In the genomic region with DNA sequence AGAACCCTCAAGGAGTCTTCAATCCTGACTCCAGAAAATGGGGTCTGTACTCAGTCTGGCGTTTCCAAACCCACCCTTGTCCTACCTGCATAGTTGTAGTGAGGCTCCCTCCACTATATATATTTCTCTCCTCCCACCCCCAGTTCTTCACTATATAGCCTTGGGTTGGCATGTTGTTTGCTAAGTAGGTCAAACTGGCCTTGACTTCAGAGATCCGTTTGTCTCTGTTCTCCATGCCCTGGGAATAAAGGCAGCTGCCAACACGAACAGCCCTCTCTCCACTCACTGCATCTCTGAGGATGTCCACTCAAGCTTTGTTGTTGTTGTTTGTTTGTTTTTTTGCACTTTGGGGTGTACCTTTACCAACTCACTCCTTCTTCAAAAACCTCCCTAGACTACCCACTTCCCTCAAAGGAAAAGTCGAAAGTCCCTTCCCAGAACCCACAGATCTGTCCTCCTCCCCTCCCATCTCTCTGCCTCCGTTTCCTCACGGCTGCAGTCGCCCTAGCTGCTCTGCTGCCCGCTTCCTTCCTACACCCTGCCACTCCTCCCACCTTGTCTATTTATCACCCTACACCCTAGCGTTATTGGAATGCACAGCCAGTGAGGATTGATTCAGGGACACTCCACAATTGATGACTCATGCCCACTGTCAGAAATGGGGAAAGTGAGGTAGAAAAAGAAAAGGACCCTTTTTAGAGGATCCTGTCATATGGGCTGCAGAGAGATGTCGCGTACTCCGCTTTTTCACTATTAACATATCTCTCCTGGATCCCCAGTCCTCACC, we compare ENCODE assay signal across 8 mouse cellular contexts. TPM values are rescaled to one million over a fixed set of nuclear protein-coding genes. Genes with fewer than 3 reads are reported as not detected.
A peak's percentile ranks its signal among the peaks of the same experiment; 100 is the strongest.
DNase-seq lines count a peak whose midpoint lies in the region; ATAC-seq and TF ChIP-seq lines count a peak whose summit lies in the region.

No protein-coding gene starts in this region.

- H3K36me3 ChIP-seq in lung, embryonic 15.5 days = peaks cover 22% of the 10 kb centered on the region
- H3K36me3 ChIP-seq in embryonic facial prominence, embryonic 13.5 days = peaks cover 34% of the 10 kb centered on the region
- H3K36me3 ChIP-seq in intestine, embryonic 14.5 days (ENCODE audit: control insufficient read depth, insufficient read depth, low read length) = peaks cover 29% of the 10 kb centered on the region
- H3K36me3 ChIP-seq in midbrain, postnatal 0 days (ENCODE audit: insufficient read depth, low read length) = peaks cover 20% of the 10 kb centered on the region

- TF ChIP-seq CTCF in midbrain, postnatal 0 days (IDR thresholded peaks at IDR 0.05) = no peak

- H3K4me3 ChIP-seq in lung, embryonic 15.5 days = peak overlapping the region; percentile 59
- H3K4me3 ChIP-seq in embryonic facial prominence, embryonic 13.5 days = peak overlapping the region; percentile 69
- H3K4me3 ChIP-seq in intestine, embryonic 14.5 days (ENCODE audit: low read depth, low read length) = peak overlapping the region; percentile 70
- peak overlapping the region; percentile 57 for H3K4me3 ChIP-seq in midbrain, postnatal 0 days (ENCODE audit: low read depth, low read length)

- DNase-seq in lung, postnatal 36 days = no peak
- DNase-seq in intestine, embryonic 14.5 days (ENCODE audit: low spot score) = peak; percentile 55
- no peak for DNase-seq in midbrain, postnatal 0 days (ENCODE audit: low spot score)
- DNase-seq in left cerebral cortex, adult 8-10 months (ENCODE audit: low spot score in 2 of 2) = no peak
- DNase-seq in cerebellum, adult 11 months = no peak
- DNase-seq in frontal cortex, postnatal 10 days (ENCODE audit: low spot score in 2 of 2) = no peak

- peak overlapping the region; percentile 49; the same call in 1 of the 2 replicates for H3K27ac ChIP-seq in lung, embryonic 15.5 days
- H3K27ac ChIP-seq in embryonic facial prominence, embryonic 13.5 days = no peak overlapping the region; the same call in 1 of the 2 replicates
- H3K27ac ChIP-seq in intestine, embryonic 14.5 days (ENCODE audit: low read depth) = no peak overlapping the region; the same call in 1 of the 2 replicates
- H3K27ac ChIP-seq in midbrain, postnatal 0 days (ENCODE audit: low read depth, low read length) = peak overlapping the region; percentile 51; the same call in 1 of the 2 replicates

- H3K9ac ChIP-seq in lung, embryonic 15.5 days = peak overlapping the region; percentile 67
- peak overlapping the region; percentile 85 for H3K9ac ChIP-seq in embryonic facial prominence, embryonic 13.5 days
- H3K9ac ChIP-seq in intestine, embryonic 14.5 days (ENCODE audit: low read length) = peak overlapping the region; percentile 60
- H3K9ac ChIP-seq in midbrain, postnatal 0 days (replicated peaks; ENCODE audit: low read length, poor library complexity, severe bottlenecking) = peak overlapping the region; percentile 79

- H3K9me3 ChIP-seq in lung, embryonic 15.5 days = no peaks in the 10 kb centered on the region
- H3K9me3 ChIP-seq in embryonic facial prominence, embryonic 13.5 days = no peaks in the 10 kb centered on the region
- H3K9me3 ChIP-seq in intestine, embryonic 14.5 days (ENCODE audit: control insufficient read depth, low read length) = no peaks in the 10 kb centered on the region
- H3K9me3 ChIP-seq in midbrain, postnatal 0 days (ENCODE audit: low read length) = no peaks in the 10 kb centered on the region

- ATAC-seq in lung, embryonic 15.5 days (ENCODE audit: borderline replicate concordance, extremely low read depth, low FRiP score, low TSS enrichment) = no peak
- ATAC-seq in embryonic facial prominence, embryonic 13.5 days (ENCODE audit: insufficient number of reproducible peaks, insufficient read depth, low FRiP score, low TSS enrichment, low read depth) = no peak
- ATAC-seq in intestine, embryonic 14.5 days (replicated peaks; ENCODE audit: low FRiP score, low TSS enrichment, low read depth) = no peak
- ATAC-seq in midbrain, postnatal 0 days (ENCODE audit: low FRiP score) = no peak

- no peaks in the 10 kb centered on the region for H3K27me3 ChIP-seq in lung, embryonic 15.5 days
- H3K27me3 ChIP-seq in embryonic facial prominence, embryonic 13.5 days = no peaks in the 10 kb centered on the region
- H3K27me3 ChIP-seq in intestine, embryonic 14.5 days (replicated peaks; ENCODE audit: control insufficient read depth, insufficient read depth, low read length) = no peaks in the 10 kb centered on the region
- H3K27me3 ChIP-seq in midbrain, postnatal 0 days (ENCODE audit: insufficient read depth, low read length) = no peaks in the 10 kb centered on the region

- H3K4me1 ChIP-seq in lung, embryonic 15.5 days = peaks cover 29% of the 10 kb centered on the region
- peaks cover 31% of the 10 kb centered on the region for H3K4me1 ChIP-seq in embryonic facial prominence, embryonic 13.5 days
- peaks cover 14% of the 10 kb centered on the region; the same call in 1 of the 2 replicates for H3K4me1 ChIP-seq in intestine, embryonic 14.5 days (replicated peaks; ENCODE audit: control insufficient read depth, insufficient read depth, low read length)
- 0 out of 2 replicates have a peak, but pooled peaks cover under 1% of the 10 kb centered on the region for H3K4me1 ChIP-seq in midbrain, postnatal 0 days (ENCODE audit: insufficient read depth, low read length)

- peak overlapping the region; percentile 87 for H3K4me2 ChIP-seq in lung, embryonic 15.5 days
- peak overlapping the region; percentile 94 for H3K4me2 ChIP-seq in embryonic facial prominence, embryonic 13.5 days
- peak overlapping the region; percentile 91 for H3K4me2 ChIP-seq in intestine, embryonic 14.5 days (ENCODE audit: low read length)
- peak overlapping the region; percentile 92 for H3K4me2 ChIP-seq in midbrain, postnatal 0 days (ENCODE audit: low read depth, low read length, poor library complexity, severe bottlenecking)

- 11% methylated on average over 12 of the region's 12 CpGs for WGBS in lung, embryonic 15.5 days
- 15% methylated on average over 12 of the region's 12 CpGs for WGBS in embryonic facial prominence, embryonic 13.5 days
- 12% methylated on average over 12 of the region's 12 CpGs for WGBS in intestine, embryonic 14.5 days
- WGBS in midbrain, postnatal 0 days = 18% methylated on average over 12 of the region's 12 CpGs

RNA-seq across cellular contexts. Expression of gene Lin37, which starts 0.8 kb away (rescaled TPM):
- 36.0 and 38.8 TPM in 2 replicates for polyA plus RNA-seq in lung, embryonic 15.5 days (2015; fragmentation: Nextera tagmentation; extraction: Ambion mirVana)
- polyA plus RNA-seq in embryonic facial prominence, embryonic 13.5 days (2015; fragmentation: Nextera tagmentation; extraction: Ambion mirVana) = 44.1 and 47.7 TPM in 2 replicates
- polyA plus RNA-seq in intestine, embryonic 14.5 days (2014; fragmentation: Nextera tagmentation; extraction: Ambion mirVana) = 36.9 and 38.5 TPM in 2 replicates
- total RNA-seq in midbrain, postnatal 0 days (2014; rRNA removed) = 15.7 and 32.0 TPM in 2 replicates
- polyA plus RNA-seq in midbrain, postnatal 0 days (2015; fragmentation: Nextera tagmentation; extraction: Ambion mirVana) = 53.5 and 54.1 TPM in 2 replicates
- 10 to 100 TPM; 33.8 to 45.0 (median 41.1) TPM for total RNA-seq in left cerebral cortex, adult 8-10 months (2022)

RNA-seq across cellular contexts. Expression of gene U2af1l4, which starts 4.3 kb away (rescaled TPM):
- 99.0 TPM in 2 replicates for polyA plus RNA-seq in lung, embryonic 15.5 days (2015; fragmentation: Nextera tagmentation; extraction: Ambion mirVana)
- 97.0 and 104 TPM in 2 replicates for polyA plus RNA-seq in embryonic facial prominence, embryonic 13.5 days (2015; fragmentation: Nextera tagmentation; extraction: Ambion mirVana)
- polyA plus RNA-seq in intestine, embryonic 14.5 days (2014; fragmentation: Nextera tagmentation; extraction: Ambion mirVana) = 92.3 and 94.5 TPM in 2 replicates
- total RNA-seq in midbrain, postnatal 0 days (2014; rRNA removed) = 54.7 and 64.2 TPM in 2 replicates
- polyA plus RNA-seq in midbrain, postnatal 0 days (2015; fragmentation: Nextera tagmentation; extraction: Ambion mirVana) = 96.4 and 97.0 TPM in 2 replicates
- 10 to 100 TPM; 61.5 to 76.6 (median 71.7) TPM for total RNA-seq in left cerebral cortex, adult 8-10 months (2022)

RNA-seq across cellular contexts. Expression of gene Gm49396, which starts 4.3 kb away (rescaled TPM):
- polyA plus RNA-seq in lung, embryonic 15.5 days (2015; fragmentation: Nextera tagmentation; extraction: Ambion mirVana) = 13.0 and 15.1 TPM in 2 replicates
- 14.9 and 15.4 TPM in 2 replicates for polyA plus RNA-seq in embryonic facial prominence, embryonic 13.5 days (2015; fragmentation: Nextera tagmentation; extraction: Ambion mirVana)
- 7.7 and 9.1 TPM in 2 replicates for polyA plus RNA-seq in intestine, embryonic 14.5 days (2014; fragmentation: Nextera tagmentation; extraction: Ambion mirVana)
- total RNA-seq in midbrain, postnatal 0 days (2014; rRNA removed) = 6.0 and 8.4 TPM in 2 replicates
- polyA plus RNA-seq in midbrain, postnatal 0 days (2015; fragmentation: Nextera tagmentation; extraction: Ambion mirVana) = 4.9 and 7.2 TPM in 2 replicates
- total RNA-seq in left cerebral cortex, adult 8-10 months (2022) = 1 to 10 TPM; 5.7 to 7.5 (median 6.3) TPM

RNA-seq across cellular contexts. Expression of gene Psenen, which starts 4.6 kb away (rescaled TPM):
- 119 and 124 TPM in 2 replicates for polyA plus RNA-seq in lung, embryonic 15.5 days (2015; fragmentation: Nextera tagmentation; extraction: Ambion mirVana)
- 131 and 138 TPM in 2 replicates for polyA plus RNA-seq in embryonic facial prominence, embryonic 13.5 days (2015; fragmentation: Nextera tagmentation; extraction: Ambion mirVana)
- polyA plus RNA-seq in intestine, embryonic 14.5 days (2014; fragmentation: Nextera tagmentation; extraction: Ambion mirVana) = 119 and 125 TPM in 2 replicates
- total RNA-seq in midbrain, postnatal 0 days (2014; rRNA removed) = 63.8 and 133 TPM in 2 replicates
- polyA plus RNA-seq in midbrain, postnatal 0 days (2015; fragmentation: Nextera tagmentation; extraction: Ambion mirVana) = 135 and 144 TPM in 2 replicates
- total RNA-seq in left cerebral cortex, adult 8-10 months (2022) = 100 to 1,000 TPM in 3 of 4 experiments, 10 to 100 TPM in 1; 97.2 to 102 (median 101) TPM

RNA-seq across cellular contexts. Expression of gene Igflr1, which starts 6.4 kb away (rescaled TPM):
- 4.6 and 5.0 TPM in 2 replicates for polyA plus RNA-seq in lung, embryonic 15.5 days (2015; fragmentation: Nextera tagmentation; extraction: Ambion mirVana)
- polyA plus RNA-seq in embryonic facial prominence, embryonic 13.5 days (2015; fragmentation: Nextera tagmentation; extraction: Ambion mirVana) = 4.3 and 4.8 TPM in 2 replicates
- 3.3 and 3.5 TPM in 2 replicates for polyA plus RNA-seq in intestine, embryonic 14.5 days (2014; fragmentation: Nextera tagmentation; extraction: Ambion mirVana)
- 0.99 and 1.9 TPM in 2 replicates for total RNA-seq in midbrain, postnatal 0 days (2014; rRNA removed)
- polyA plus RNA-seq in midbrain, postnatal 0 days (2015; fragmentation: Nextera tagmentation; extraction: Ambion mirVana) = 3.1 and 5.6 TPM in 2 replicates
- total RNA-seq in left cerebral cortex, adult 8-10 months (2022) = 1 to 10 TPM; 2.5 to 3.8 (median 2.8) TPM

Comparison
In these comparisons a context has a peak if more than half of its experiments do, and no peak if none do; other contexts are left out.
1. H3K27ac ChIP-seq: peak in lung, embryonic 15.5 days (single experiment) and midbrain, postnatal 0 days (single experiment); none in embryonic facial prominence, embryonic 13.5 days (single experiment) and intestine, embryonic 14.5 days (single experiment).
2. Peak in every context shown above with its lines, with median percentiles within 50 percentile points of each other: H3K4me2 ChIP-seq, H3K4me3 ChIP-seq and H3K9ac ChIP-seq.